Mouse (Mus musculus): Measurements from ENCODE around the gene Tbc1d1.
"Not testable (repeated sequence)": the region's sequence is repeated elsewhere in the genome, so short reads cannot be mapped to it uniquely, and the experiment has no call there.

The Tbc1d1 gene

DNA sequence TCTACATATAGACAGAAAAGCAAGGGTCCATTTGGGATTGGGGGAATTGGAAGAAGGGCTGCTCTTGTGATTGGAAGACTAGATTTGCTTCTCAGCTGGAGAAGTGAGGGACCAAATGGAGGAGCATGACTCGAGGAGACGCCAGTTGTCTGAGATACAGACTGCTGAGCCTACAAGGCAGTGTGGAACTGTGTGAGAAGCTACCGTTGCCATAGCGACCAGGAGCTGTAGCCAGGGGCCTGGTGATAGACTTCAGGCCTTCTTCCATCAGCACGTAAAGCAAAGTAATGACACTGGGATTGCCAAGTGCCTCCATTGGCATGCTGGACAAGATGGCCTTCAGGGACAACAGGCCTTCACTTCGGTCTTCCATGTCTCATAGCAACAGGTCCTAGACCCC lies 195.9 kb downstream of the Tbc1d1 start:
- no peak for DNase-seq (ENCODE audit: extremely low spot score, low spot score)

- DNase-seq (ENCODE audit: extremely low spot score, low spot score), result no peak
These were observed 202.8 kb downstream of the Tbc1d1 start for GRCm38 (mm10) chr5:64358639-64359584.

- DNase-seq (ENCODE audit: extremely low spot score, low spot score), result no peak
These were observed 204.2 kb downstream of the Tbc1d1 start for GRCm38 (mm10) chr5:64360147-64360875.

DNA sequence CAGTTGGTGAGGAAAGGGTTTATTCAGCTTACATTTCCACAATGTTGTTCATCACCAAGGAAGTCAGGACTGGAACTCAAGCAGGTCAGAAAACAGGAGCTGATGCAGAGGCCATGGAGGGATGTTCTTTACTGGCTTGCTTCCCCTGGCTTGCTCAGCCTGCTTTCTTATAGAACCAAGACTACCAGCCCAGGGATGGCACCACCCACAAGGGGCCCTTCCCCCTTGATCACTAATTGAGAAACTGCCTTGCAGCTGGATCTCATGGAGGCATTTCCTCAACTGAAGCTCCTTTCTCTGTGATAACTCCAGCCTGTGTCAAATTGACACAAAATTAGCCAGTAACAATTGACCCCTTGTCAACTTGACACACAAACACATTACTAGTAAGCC lies 204.8 kb downstream of the Tbc1d1 start:
- DNase-seq (ENCODE audit: extremely low spot score, low spot score), result not testable (repeated sequence)

DNA sequence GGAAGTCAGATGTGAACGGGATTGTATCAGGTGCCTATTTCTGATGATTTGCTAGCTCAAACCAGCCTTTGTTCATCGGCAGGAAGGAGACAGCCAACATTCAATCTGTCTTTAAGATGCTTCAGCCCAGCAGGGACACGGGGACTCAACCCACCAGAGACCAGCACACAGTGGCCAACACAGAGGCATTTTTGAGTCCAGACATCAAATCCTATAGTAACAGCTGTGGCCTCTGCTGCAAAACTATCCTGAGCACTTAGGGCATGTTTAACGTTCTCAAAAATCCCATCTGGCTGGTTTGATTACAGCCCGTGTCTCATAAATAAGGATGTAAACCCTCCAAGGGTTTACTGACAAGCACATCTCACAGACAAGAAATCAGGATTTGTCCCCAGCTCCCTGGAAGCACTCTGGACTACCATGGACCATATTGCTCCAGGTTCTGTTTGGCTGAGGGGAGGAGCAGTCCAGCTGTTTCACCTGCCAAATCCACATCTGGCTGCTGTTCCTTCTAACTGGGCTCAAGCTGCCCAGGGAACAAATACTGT lies 207.8 kb downstream of the Tbc1d1 start:
- DNase-seq (ENCODE audit: extremely low spot score, low spot score), result no peak

GRCm38 (mm10) chr5:64364432-64365125 lies 208.5 kb downstream of the Tbc1d1 start:
- DNase-seq (ENCODE audit: extremely low spot score, low spot score), result no peak

DNA sequence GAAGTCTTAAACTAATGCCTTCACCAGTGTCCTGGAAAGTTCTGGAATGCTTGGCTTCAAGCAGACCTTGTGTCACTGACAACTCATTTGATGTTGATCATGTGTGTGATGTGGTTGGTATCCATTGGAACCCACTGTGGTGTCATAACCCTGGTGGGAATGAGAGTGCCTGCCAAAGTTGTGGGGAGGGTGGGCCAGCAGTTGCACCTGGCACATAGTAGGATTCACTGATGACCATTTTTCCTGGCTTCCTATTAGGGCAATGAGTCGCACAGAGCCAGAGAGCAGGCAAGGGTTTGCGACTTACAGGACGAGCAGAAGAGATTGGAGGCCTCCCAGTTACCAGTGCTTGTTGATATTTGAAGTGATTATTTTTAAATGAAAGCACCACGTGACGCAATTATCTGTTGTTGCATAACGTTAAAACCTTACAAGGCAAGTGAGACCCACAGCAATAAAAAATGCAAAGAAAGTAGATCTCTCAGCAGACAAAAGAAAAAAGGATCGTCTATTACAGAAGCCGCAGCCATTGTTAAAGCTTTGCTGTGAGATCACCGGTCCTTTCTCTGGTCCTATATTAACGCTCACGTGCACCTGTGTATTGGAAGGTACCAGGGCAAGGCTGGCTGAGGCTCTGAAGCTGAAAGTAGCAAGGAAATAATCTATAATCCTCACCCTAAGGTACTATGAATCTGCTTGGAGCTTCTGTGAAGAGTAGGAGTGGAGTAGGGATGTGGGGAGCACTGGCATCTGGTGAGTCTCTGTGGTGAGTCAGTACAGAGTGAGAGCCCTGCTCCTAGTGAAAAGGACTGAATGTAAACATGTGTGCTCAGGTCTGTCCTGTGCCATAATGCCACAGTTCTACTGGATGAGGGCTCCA lies 209.3 kb downstream of the Tbc1d1 start:
- no peak for DNase-seq (ENCODE audit: extremely low spot score, low spot score)

DNA sequence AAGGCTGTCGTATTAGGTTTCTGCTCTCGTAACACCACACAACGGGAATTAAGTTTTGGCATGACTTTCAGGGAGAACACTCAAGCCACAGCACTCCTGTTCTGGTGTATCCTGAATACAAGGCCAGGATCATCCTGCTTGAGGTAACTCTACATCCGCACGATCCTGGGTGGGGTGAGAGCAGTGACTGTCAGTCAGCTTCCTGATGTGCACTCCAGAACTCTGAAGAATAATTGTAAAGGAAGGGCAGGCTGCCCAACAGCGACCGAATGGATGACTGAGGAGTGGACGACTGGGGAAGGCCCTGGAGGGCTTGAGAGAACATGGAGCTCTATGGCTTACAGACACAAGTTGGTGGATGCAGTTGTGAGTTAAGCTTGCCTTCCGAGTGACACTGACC lies 210.0 kb downstream of the Tbc1d1 start:
- DNase-seq (ENCODE audit: extremely low spot score, low spot score), result no peak

- no peak for DNase-seq (ENCODE audit: extremely low spot score, low spot score)
These were observed 211.3 kb downstream of the Tbc1d1 start for GRCm38 (mm10) chr5:64367426-64367825.

GRCm38 (mm10) chr5:64371331-64371831 lies 215.3 kb downstream of the Tbc1d1 start:
- no peak for DNase-seq (ENCODE audit: extremely low spot score, low spot score)

DNA sequence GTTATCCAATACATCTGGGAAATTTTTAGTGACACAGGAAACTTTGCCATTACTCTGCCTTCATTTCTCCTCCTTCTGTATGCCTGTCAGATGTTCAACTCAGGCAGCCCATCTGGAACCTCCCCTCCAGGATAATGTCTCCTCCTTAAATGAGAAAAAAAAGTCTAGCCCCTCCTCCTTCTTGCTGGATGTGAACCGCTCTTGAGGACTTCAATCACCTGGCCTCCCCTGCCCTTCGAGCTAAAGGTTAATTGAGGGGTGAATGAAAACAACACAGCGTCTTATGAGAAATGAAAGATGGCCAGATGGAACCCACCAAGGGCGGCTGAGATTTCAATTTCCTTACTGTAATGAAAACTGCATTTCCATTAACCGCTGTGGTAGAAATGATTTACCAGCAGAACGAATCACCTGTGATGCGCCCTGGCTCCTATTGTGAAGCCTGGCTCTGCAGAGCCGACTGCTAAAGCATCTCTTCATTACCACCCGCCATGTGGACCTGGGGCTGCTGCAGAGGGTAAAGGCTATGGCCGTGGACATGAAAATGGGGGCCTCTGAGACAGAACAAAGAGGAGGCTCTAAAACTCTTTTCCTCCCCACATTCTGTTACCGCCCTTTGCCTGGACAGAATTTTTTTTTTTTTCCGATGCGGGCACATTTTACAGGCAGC lies 216.3 kb downstream of the Tbc1d1 start:
- no peak for DNase-seq (ENCODE audit: extremely low spot score, low spot score)

GRCm38 (mm10) chr5:64373695-64374094 lies 217.6 kb downstream of the Tbc1d1 start:
- no peak for DNase-seq (ENCODE audit: extremely low spot score, low spot score)

GRCm38 (mm10) chr5:64375851-64376250 lies 219.7 kb downstream of the Tbc1d1 start:
- DNase-seq (ENCODE audit: extremely low spot score, low spot score), result no peak

GRCm38 (mm10) chr5:64376466-64376865 lies 220.4 kb downstream of the Tbc1d1 start:
- no peak for DNase-seq (ENCODE audit: extremely low spot score, low spot score)

- no peak for DNase-seq (ENCODE audit: extremely low spot score, low spot score)
These were observed 221.6 kb downstream of the Tbc1d1 start for GRCm38 (mm10) chr5:64377705-64378104.

DNA sequence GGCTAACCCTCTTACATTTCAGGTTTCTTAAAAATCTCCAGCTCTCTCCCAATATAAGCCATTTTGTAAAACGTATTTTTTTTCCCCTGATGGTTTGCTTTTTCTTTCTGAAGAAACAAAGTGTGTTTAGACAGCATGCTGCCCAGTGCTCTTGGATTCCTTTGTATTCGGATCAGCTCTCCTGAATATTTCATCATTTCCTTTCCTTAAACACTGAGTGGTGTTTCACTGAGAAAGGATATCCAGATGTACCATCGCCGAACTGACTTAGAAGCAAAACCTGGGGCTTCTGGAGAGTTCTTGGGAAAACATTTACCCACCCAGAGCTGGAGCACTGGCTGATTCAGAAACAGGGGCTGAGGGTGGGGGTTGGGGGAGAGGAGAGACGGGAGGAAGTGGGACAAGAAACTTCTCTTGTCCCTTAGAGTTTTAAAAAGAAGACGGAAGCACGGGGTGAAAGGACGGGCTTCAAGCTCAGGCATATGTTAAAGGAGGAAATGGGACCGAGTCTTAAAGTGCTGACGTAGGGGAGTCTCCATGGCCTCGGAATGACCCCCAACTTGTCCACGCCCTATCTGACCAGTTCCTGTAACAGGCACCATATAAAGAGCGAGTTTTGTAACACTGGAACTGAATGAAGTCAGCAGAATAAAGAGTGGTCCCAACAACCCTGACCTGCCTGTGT lies 222.6 kb downstream of the Tbc1d1 start:
- DNase-seq (ENCODE audit: extremely low spot score, low spot score), result no peak

GRCm38 (mm10) chr5:64379829-64380228 lies 223.7 kb downstream of the Tbc1d1 start:
- no peak for DNase-seq (ENCODE audit: extremely low spot score, low spot score)

DNA sequence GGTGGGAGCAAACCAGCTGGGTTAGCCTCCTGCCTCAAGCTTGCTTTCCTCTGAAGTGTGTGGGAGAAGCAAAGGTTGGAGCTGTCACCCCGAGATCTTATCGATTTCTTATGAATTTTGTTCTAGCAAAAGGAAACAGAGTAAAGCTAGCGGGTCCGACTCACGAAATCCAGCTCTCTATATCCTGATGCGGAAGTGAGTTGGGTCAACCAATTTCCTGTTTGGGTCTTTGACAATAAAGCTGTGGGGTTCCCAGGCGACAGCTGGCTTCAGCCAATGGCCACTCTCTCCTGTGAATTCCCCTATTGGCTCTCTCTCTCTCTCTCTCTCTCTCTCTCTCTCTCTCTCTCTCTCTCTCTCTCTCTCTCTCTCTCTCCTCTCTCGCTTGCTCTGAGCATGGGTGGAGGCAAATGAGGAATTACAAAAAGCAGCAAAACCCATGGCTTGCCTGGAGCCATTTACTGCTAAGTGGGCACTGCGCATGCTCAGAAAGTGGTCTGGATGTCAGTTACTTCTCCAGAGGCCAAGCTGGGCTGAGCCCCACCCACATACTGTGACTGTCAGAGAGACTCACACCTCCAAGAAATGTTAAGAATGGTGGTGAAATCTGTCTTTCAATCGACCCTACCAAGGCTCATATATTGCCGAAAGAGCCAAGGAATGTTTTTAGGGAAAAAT lies 224.7 kb downstream of the Tbc1d1 start:
- DNase-seq (ENCODE audit: extremely low spot score, low spot score), result no peak

DNA sequence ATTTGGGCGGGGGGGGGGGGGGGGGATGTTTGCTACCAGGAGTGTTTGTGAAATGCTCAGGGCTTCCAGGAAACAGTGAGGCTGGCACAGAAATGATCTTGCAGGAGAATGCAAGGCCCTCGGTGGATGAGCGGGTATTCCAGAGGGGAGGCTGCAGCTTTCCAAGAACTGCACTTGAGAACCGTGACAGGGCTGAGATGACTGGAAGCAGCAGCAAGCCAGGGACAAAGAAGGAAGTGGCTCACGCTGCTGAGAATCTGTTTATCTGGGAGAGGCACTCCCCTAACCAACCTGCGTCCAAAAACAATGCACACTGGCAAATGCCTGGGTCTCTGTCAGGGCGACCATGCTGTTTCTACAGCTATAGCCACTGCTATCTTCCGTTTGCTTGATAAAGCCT lies 225.4 kb downstream of the Tbc1d1 start:
- DNase-seq (ENCODE audit: extremely low spot score, low spot score), result no peak

All from neural tube, embryonic 10.5 days (tissue).